Mouse (Mus musculus): Measurements from ENCODE around the gene Ccnl1. TPM values are rescaled to one million over a fixed set of nuclear protein-coding genes. Genes with fewer than 3 reads are reported as not detected.

The Ccnl1 gene
- polyA plus RNA-seq, 1 experiment from 2014 or later: 136 TPM

GRCm38 (mm10) chr3:65944713-65945112, 13.3 kb downstream of the Ccnl1 start:
- Histone ChIP-seq H3K9ac (ENCODE audit: low read depth, low read length) (no peak overlapping the region), H3K4me3 (ENCODE audit: low read length) (no peak overlapping the region), H3K4me2 (replicated peaks; ENCODE audit: low read depth, low read length) (no peak overlapping the region), H3K4me1 (ENCODE audit: control insufficient read depth, insufficient read depth, low read length) (no peaks in the 10 kb centered on the region), H3K36me3 (ENCODE audit: control insufficient read depth, insufficient read depth, low read length) (peaks cover 52% of the 10 kb centered on the region), H3K27me3 (ENCODE audit: control insufficient read depth, insufficient read depth, low read length) (no peaks in the 10 kb centered on the region), H3K27ac (ENCODE audit: low read depth, low read length) (no peak overlapping the region), H3K9me3 (ENCODE audit: control insufficient read depth, low read length) (no peaks in the 10 kb centered on the region)
- 91% methylated on average over 3 of the region's 3 CpGs for WGBS
- ATAC-seq (ENCODE audit: low FRiP score, low TSS enrichment): peak; percentile 21

DNA sequence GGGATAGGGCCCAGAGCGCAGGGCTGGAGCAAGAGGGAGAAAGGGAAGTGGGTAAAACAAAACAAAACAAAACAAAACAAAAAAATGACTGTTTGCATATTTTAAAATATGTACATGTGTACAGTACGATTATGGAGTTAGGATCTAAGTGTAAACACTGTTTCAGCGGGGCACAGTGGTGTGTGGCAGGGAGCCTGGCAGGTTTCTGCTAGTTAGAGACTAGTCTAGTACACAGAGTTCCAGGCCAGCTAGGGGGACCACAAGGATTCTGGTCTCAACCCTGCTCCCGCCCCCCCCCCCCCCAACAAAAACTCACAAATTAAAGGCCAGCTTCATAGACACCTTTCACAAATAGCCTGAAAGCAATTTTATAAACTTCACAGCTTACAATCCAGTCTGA, 14.6 kb downstream of the Ccnl1 start:
- Histone ChIP-seq H3K36me3 (ENCODE audit: control insufficient read depth, insufficient read depth, low read length) (peaks cover 42% of the 10 kb centered on the region), H3K4me1 (ENCODE audit: control insufficient read depth, insufficient read depth, low read length) (no peaks in the 10 kb centered on the region), H3K27ac (ENCODE audit: low read depth, low read length) (no peak overlapping the region), H3K27me3 (ENCODE audit: control insufficient read depth, insufficient read depth, low read length) (no peaks in the 10 kb centered on the region), H3K9me3 (ENCODE audit: control insufficient read depth, low read length) (no peaks in the 10 kb centered on the region), H3K4me3 (ENCODE audit: low read length) (no peak overlapping the region), H3K4me2 (replicated peaks; ENCODE audit: low read depth, low read length) (no peak overlapping the region), H3K9ac (ENCODE audit: low read depth, low read length) (no peak overlapping the region)
- WGBS: 93% methylated on average over 4 of the region's 4 CpGs
- ATAC-seq (ENCODE audit: low FRiP score, low TSS enrichment): no peak

- Histone ChIP-seq H3K36me3 (ENCODE audit: control insufficient read depth, insufficient read depth, low read length) (peaks cover 19% of the 10 kb centered on the region), H3K9me3 (ENCODE audit: control insufficient read depth, low read length) (no peaks in the 10 kb centered on the region), H3K27ac (ENCODE audit: low read depth, low read length) (no peak overlapping the region), H3K4me1 (ENCODE audit: control insufficient read depth, insufficient read depth, low read length) (no peaks in the 10 kb centered on the region), H3K27me3 (ENCODE audit: control insufficient read depth, insufficient read depth, low read length) (no peaks in the 10 kb centered on the region), H3K9ac (ENCODE audit: low read depth, low read length) (no peak overlapping the region), H3K4me3 (ENCODE audit: low read length) (no peak overlapping the region), H3K4me2 (replicated peaks; ENCODE audit: low read depth, low read length) (no peak overlapping the region)
- WGBS: 63% methylated on average over 1 of the region's 1 CpGs
- ATAC-seq (ENCODE audit: low FRiP score, low TSS enrichment): no peak
Measured at GRCm38 (mm10) chr3:65941052-65941451, 17.0 kb downstream of the Ccnl1 start.

DNA sequence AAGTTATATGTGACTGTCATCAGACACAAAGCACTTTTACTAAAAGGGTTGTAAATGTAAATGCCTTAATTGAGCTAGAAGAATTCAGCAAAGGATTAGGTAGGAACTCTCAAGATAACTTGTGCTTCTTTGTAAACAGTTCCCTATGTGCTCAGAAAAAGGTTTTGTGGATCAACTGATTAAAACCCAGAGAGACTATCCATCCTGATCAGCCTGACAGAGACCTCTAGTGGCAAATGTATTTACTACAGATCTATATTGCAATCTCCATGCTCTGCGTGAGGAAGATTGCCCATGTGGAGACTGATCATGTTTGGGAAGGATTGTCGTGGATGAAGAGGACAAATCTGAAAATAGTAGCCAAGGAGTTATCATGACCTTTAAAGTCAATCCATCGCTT, 19.8 kb downstream of the Ccnl1 start:
- no peak overlapping the region for H3K4me2 ChIP-seq (replicated peaks; ENCODE audit: low read depth, low read length)
- H3K27me3 ChIP-seq (ENCODE audit: control insufficient read depth, insufficient read depth, low read length): no peaks in the 10 kb centered on the region
- no peaks in the 10 kb centered on the region for H3K4me1 ChIP-seq (ENCODE audit: control insufficient read depth, insufficient read depth, low read length)
- H3K9me3 ChIP-seq (ENCODE audit: control insufficient read depth, low read length): no peaks in the 10 kb centered on the region
- H3K4me3 ChIP-seq (ENCODE audit: low read length): no peak overlapping the region
- 32% methylated on average over 3 of the region's 3 CpGs for WGBS
- no peak for ATAC-seq (ENCODE audit: low FRiP score, low TSS enrichment)
- no peaks in the 10 kb centered on the region for H3K36me3 ChIP-seq (ENCODE audit: control insufficient read depth, insufficient read depth, low read length)
- no peak overlapping the region for H3K9ac ChIP-seq (ENCODE audit: low read depth, low read length)
- H3K27ac ChIP-seq (ENCODE audit: low read depth, low read length): no peak overlapping the region

GRCm38 (mm10) chr3:65936384-65936783, 21.7 kb downstream of the Ccnl1 start:
- Histone ChIP-seq H3K4me2 (replicated peaks; ENCODE audit: low read depth, low read length) (no peak overlapping the region), H3K27ac (ENCODE audit: low read depth, low read length) (no peak overlapping the region), H3K9me3 (ENCODE audit: control insufficient read depth, low read length) (no peaks in the 10 kb centered on the region), H3K36me3 (ENCODE audit: control insufficient read depth, insufficient read depth, low read length) (no peaks in the 10 kb centered on the region), H3K9ac (ENCODE audit: low read depth, low read length) (no peak overlapping the region), H3K4me1 (ENCODE audit: control insufficient read depth, insufficient read depth, low read length) (no peaks in the 10 kb centered on the region), H3K4me3 (ENCODE audit: low read length) (no peak overlapping the region), H3K27me3 (ENCODE audit: control insufficient read depth, insufficient read depth, low read length) (no peaks in the 10 kb centered on the region)
- WGBS: 52% methylated on average over 12 of the region's 12 CpGs
- no peak for ATAC-seq (ENCODE audit: low FRiP score, low TSS enrichment)

DNA sequence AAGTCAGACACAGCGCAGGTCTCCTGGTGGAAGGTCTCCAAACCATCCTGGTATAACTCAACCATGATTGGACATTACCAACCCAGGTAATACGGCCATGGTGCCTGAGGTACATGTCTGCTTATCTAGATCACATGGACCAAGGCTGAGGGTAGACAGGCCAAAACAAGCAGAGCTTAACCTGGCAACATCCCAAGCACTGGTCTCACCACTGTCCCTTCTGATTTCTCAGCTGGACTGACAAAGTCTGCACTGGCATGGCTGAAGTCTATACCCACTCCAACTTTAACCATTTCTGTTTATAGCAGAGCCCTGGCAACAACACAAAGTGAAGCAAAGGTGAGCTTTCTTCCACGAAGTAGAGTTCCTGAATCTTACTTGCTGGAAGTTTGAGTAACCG, 22.9 kb downstream of the Ccnl1 start:
- WGBS: 87% methylated on average over 4 of the region's 4 CpGs
- H3K27me3 ChIP-seq (ENCODE audit: control insufficient read depth, insufficient read depth, low read length): no peaks in the 10 kb centered on the region
- no peak overlapping the region for H3K4me2 ChIP-seq (replicated peaks; ENCODE audit: low read depth, low read length)
- no peaks in the 10 kb centered on the region for H3K9me3 ChIP-seq (ENCODE audit: control insufficient read depth, low read length)
- H3K27ac ChIP-seq (ENCODE audit: low read depth, low read length): no peak overlapping the region
- no peak overlapping the region for H3K4me3 ChIP-seq (ENCODE audit: low read length)
- H3K9ac ChIP-seq (ENCODE audit: low read depth, low read length): no peak overlapping the region
- H3K36me3 ChIP-seq (ENCODE audit: control insufficient read depth, insufficient read depth, low read length): no peaks in the 10 kb centered on the region
- no peak for ATAC-seq (ENCODE audit: low FRiP score, low TSS enrichment)
- no peaks in the 10 kb centered on the region; the same call in 1 of the 2 replicates for H3K4me1 ChIP-seq (ENCODE audit: control insufficient read depth, insufficient read depth, low read length)

- H3K4me2 ChIP-seq (replicated peaks; ENCODE audit: low read depth, low read length): no peak overlapping the region
- ATAC-seq (ENCODE audit: low FRiP score, low TSS enrichment): no peak
- no peak overlapping the region for H3K27ac ChIP-seq (ENCODE audit: low read depth, low read length)
- no peaks in the 10 kb centered on the region for H3K36me3 ChIP-seq (ENCODE audit: control insufficient read depth, insufficient read depth, low read length)
- no peaks in the 10 kb centered on the region for H3K9me3 ChIP-seq (ENCODE audit: control insufficient read depth, low read length)
- 86% methylated on average over 4 of the region's 4 CpGs for WGBS
- no peaks in the 10 kb centered on the region for H3K27me3 ChIP-seq (ENCODE audit: control insufficient read depth, insufficient read depth, low read length)
- H3K4me3 ChIP-seq (ENCODE audit: low read length): no peak overlapping the region
- H3K4me1 ChIP-seq (ENCODE audit: control insufficient read depth, insufficient read depth, low read length): peaks cover 10% of the 10 kb centered on the region
- H3K9ac ChIP-seq (ENCODE audit: low read depth, low read length): no peak overlapping the region
Measured at GRCm38 (mm10) chr3:65933726-65934125, 24.3 kb downstream of the Ccnl1 start.

DNA sequence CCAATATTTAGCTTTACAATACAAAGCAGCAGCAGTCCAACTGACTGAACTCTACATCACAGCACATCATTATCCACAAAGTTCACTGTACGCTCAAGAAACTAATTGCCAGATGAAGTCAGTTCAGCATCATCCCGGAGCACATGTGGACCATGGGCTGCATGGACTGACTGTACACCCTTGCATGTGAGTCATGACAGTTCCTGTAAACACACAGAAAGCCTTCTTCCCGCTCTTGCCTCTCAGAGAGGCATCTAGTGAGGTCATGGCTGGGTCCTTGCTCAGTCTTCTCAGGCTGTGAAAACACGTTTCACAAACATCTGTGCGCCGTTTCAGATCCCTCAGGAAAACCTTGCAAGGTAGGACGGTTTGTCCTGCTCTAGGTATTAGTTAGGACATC, 26.5 kb downstream of the Ccnl1 start:
- H3K27ac ChIP-seq (ENCODE audit: low read depth, low read length): no peak overlapping the region
- ATAC-seq (ENCODE audit: low FRiP score, low TSS enrichment): no peak
- no peak overlapping the region for H3K4me3 ChIP-seq (ENCODE audit: low read length)
- no peaks in the 10 kb centered on the region for H3K27me3 ChIP-seq (ENCODE audit: control insufficient read depth, insufficient read depth, low read length)
- H3K9ac ChIP-seq (ENCODE audit: low read depth, low read length): no peak overlapping the region
- H3K9me3 ChIP-seq (ENCODE audit: control insufficient read depth, low read length): no peaks in the 10 kb centered on the region
- no peak overlapping the region for H3K4me2 ChIP-seq (replicated peaks; ENCODE audit: low read depth, low read length)
- H3K4me1 ChIP-seq (ENCODE audit: control insufficient read depth, insufficient read depth, low read length): peaks cover 10% of the 10 kb centered on the region
- H3K36me3 ChIP-seq (ENCODE audit: control insufficient read depth, insufficient read depth, low read length): no peaks in the 10 kb centered on the region
- WGBS: 84% methylated on average over 7 of the region's 7 CpGs

GRCm38 (mm10) chr3:65930636-65931035, 27.4 kb downstream of the Ccnl1 start:
- H3K4me1 ChIP-seq (ENCODE audit: control insufficient read depth, insufficient read depth, low read length): peaks cover 10% of the 10 kb centered on the region
- no peak overlapping the region for H3K4me2 ChIP-seq (replicated peaks; ENCODE audit: low read depth, low read length)
- H3K9me3 ChIP-seq (ENCODE audit: control insufficient read depth, low read length): no peaks in the 10 kb centered on the region
- H3K9ac ChIP-seq (ENCODE audit: low read depth, low read length): no peak overlapping the region
- H3K27ac ChIP-seq (ENCODE audit: low read depth, low read length): no peak overlapping the region
- ATAC-seq (ENCODE audit: low FRiP score, low TSS enrichment): no peak
- 53% methylated on average over 8 of the region's 8 CpGs for WGBS
- H3K27me3 ChIP-seq (ENCODE audit: control insufficient read depth, insufficient read depth, low read length): no peaks in the 10 kb centered on the region
- no peaks in the 10 kb centered on the region for H3K36me3 ChIP-seq (ENCODE audit: control insufficient read depth, insufficient read depth, low read length)
- H3K4me3 ChIP-seq (ENCODE audit: low read length): no peak overlapping the region
